Comparison of ENCODE assay signal across 24 mouse cellular contexts in genomic region chr16:28323576-28323975, GRCm38 (mm10).
DNase-seq lines count a peak whose midpoint lies in the region; ATAC-seq and TF ChIP-seq lines count a peak whose summit lies in the region.
"Had no signal": no experiment of that assay in that cellular context is flagged by ENCODE, and none has a peak within 500 bp of the region (broad histone marks: within the 10 kb centered on the region; RNA-seq: fewer than 3 reads in every experiment).

No protein-coding gene starts in this region.

- H3K4me2 ChIP-seq in kidney, embryonic 15.5 days, result no peak overlapping the region
- H3K4me2 ChIP-seq: heart, embryonic 15.5 days; limb, embryonic 13.5 days; liver, embryonic 11.5 days; lung, embryonic 15.5 days; midbrain, embryonic 15.5 days; neural tube, embryonic 15.5 days had no signal

- peak; percentile 44 for DNase-seq in kidney, adult 2 months
- peak; percentile 24 to 25 for DNase-seq in kidney, postnatal 36 days
- no peak for DNase-seq in urinary bladder, postnatal 36 days (ENCODE audit: low spot score in 2 of 2)
- DNase-seq in adrenal gland, postnatal 14 days, result no peak
- no peak for DNase-seq in thymus, postnatal 4 days
- DNase-seq: adrenal gland, postnatal 25 days; cerebellum, adult 18-20 months; cerebellum, postnatal 14 days; forebrain, postnatal 0 days; gastrocnemius, postnatal 14 days; thymus, adult 2 months; thymus, postnatal 36 days had no signal

- H3K27me3 ChIP-seq in kidney, adult 2 months (replicated peaks; ENCODE audit: control insufficient read depth, insufficient read depth, low read length), result no peaks in the 10 kb centered on the region
- no peaks in the 10 kb centered on the region for H3K27me3 ChIP-seq in kidney, embryonic 15.5 days
- H3K27me3 ChIP-seq: CH12.LX; heart, embryonic 15.5 days; limb, embryonic 13.5 days; lung, embryonic 15.5 days; midbrain, embryonic 15.5 days; neural tube, embryonic 15.5 days had no signal

- no peak overlapping the region for H3K4me3 ChIP-seq in kidney, adult 2 months (ENCODE audit: insufficient read depth, low read depth, low read length)
- no peak overlapping the region for H3K4me3 ChIP-seq in kidney, embryonic 15.5 days (replicated peaks)
- H3K4me3 ChIP-seq: erythroblast, embryonic 14.5 days; heart, embryonic 15.5 days; left cerebral cortex, adult 2 months; limb, embryonic 13.5 days; lung, embryonic 15.5 days; midbrain, embryonic 10.5 days; midbrain, embryonic 15.5 days; neural tube, embryonic 15.5 days had no signal

- H3K9ac ChIP-seq in kidney, embryonic 15.5 days, result no peak overlapping the region
- H3K9ac ChIP-seq: forebrain, postnatal 0 days; heart, embryonic 15.5 days; limb, embryonic 13.5 days; lung, embryonic 15.5 days; midbrain, embryonic 15.5 days; neural tube, embryonic 15.5 days had no signal

- no peaks in the 10 kb centered on the region for H3K36me3 ChIP-seq in kidney, adult 2 months (ENCODE audit: control insufficient read depth, insufficient read depth, low read length)
- H3K36me3 ChIP-seq in kidney, embryonic 15.5 days, result no peaks in the 10 kb centered on the region
- H3K36me3 ChIP-seq: heart, embryonic 15.5 days; limb, embryonic 13.5 days; lung, embryonic 15.5 days; midbrain, embryonic 10.5 days; midbrain, embryonic 15.5 days; neural tube, embryonic 15.5 days had no signal

- H3K9me3 ChIP-seq in kidney, embryonic 15.5 days (replicated peaks), result no peaks in the 10 kb centered on the region
- H3K9me3 ChIP-seq: heart, embryonic 15.5 days; limb, embryonic 13.5 days; lung, embryonic 15.5 days; midbrain, embryonic 10.5 days; midbrain, embryonic 15.5 days; neural tube, embryonic 15.5 days had no signal

- TF ChIP-seq POLR2A in kidney, adult 2 months (IDR thresholded peaks at IDR 0.05; ENCODE audit: low read depth, low read length), result no peak

- H3K27ac ChIP-seq in kidney, adult 2 months (ENCODE audit: insufficient read depth, low read depth, low read length), result no peak overlapping the region
- H3K27ac ChIP-seq in kidney, embryonic 15.5 days, result no peak overlapping the region
- H3K27ac ChIP-seq: heart, embryonic 15.5 days; left cerebral cortex, adult 2 months; limb, embryonic 13.5 days; lung, embryonic 15.5 days; midbrain, embryonic 10.5 days; midbrain, embryonic 15.5 days; neural tube, embryonic 15.5 days had no signal

- 30% methylated on average over 3 of the region's 3 CpGs for WGBS in kidney, adult 2 months
- WGBS in kidney, embryonic 15.5 days, result 48% methylated on average over 3 of the region's 3 CpGs

- peak; percentile 91 for ATAC-seq in kidney, embryonic 15.5 days (replicated peaks; ENCODE audit: low FRiP score)
- ATAC-seq: forebrain, postnatal 0 days; hindbrain, embryonic 16.5 days; midbrain, embryonic 15.5 days had no signal

- 0 out of 2 replicates have a peak, but pooled peaks cover 4% of the 10 kb centered on the region for H3K4me1 ChIP-seq in kidney, adult 2 months (ENCODE audit: control insufficient read depth, insufficient read depth, low read length)
- H3K4me1 ChIP-seq in kidney, embryonic 15.5 days, result 0 out of 2 replicates have a peak, but pooled peaks cover 3% of the 10 kb centered on the region
- H3K4me1 ChIP-seq: heart, embryonic 15.5 days; limb, embryonic 13.5 days; lung, embryonic 15.5 days; midbrain, embryonic 10.5 days; midbrain, embryonic 15.5 days; neural tube, embryonic 15.5 days had no signal

- TF ChIP-seq CTCF in kidney, adult 2 months (conservative IDR thresholded peaks at IDR 0.05; ENCODE audit: insufficient read depth, insufficient read length, low read depth, low read length), result no peak

Comparison
In these comparisons a context has a peak if more than half of its experiments do, and no peak if none do; other contexts are left out.
1. DNase-seq: peak in kidney, adult 2 months (single experiment) and kidney, postnatal 36 days (2 of 2); none in urinary bladder, postnatal 36 days (0 of 2), adrenal gland, postnatal 14 days (single experiment) and thymus, postnatal 4 days (single experiment).